Mouse (Mus musculus): Measurements from ENCODE around the gene Pik3r2. TPM values are rescaled to one million over a fixed set of nuclear protein-coding genes. Genes with fewer than 3 reads are reported as not detected.

The Pik3r2 gene
- polyA plus RNA-seq, 1 experiment from 2014 or later, result 28.0 TPM

DNA sequence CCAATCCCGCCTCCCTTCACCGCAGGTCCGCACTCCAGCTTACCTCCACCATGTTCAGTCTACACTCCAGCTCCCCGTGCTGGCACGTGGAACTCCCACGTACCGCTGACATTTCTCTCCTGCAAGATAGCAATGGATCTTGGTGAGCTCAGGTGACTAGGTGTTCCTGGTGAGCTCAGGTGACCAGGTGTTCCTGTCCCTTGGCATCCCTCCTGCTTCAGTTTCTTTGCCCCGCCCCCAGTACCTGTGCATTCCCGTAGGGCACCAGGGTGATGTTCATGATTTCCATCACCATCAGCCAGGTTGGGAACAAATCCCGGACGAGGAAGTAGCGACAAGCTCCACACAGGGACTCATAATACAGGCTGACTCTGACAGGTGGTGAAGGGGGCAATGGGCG, 11.8 kb downstream of the Pik3r2 start:
- Histone ChIP-seq H3K9ac (no peak overlapping the region), H3K4me1 (replicated peaks) (peaks cover 37% of the 10 kb centered on the region), H3K4me2 (0 out of 2 replicates have a peak overlapping the region, but pooled peaks have one; percentile 92), H3K27ac (no peak overlapping the region), H3K9me3 (replicated peaks) (no peaks in the 10 kb centered on the region), H3K36me3 (peaks cover 12% of the 10 kb centered on the region), H3K4me3 (no peak overlapping the region), H3K27me3 (no peaks in the 10 kb centered on the region)
- WGBS, result 92% methylated on average over 13 of the region's 13 CpGs
- no peak for ATAC-seq (replicated peaks; ENCODE audit: insufficient number of reproducible peaks, insufficient read depth, low FRiP score, low read depth)

DNA sequence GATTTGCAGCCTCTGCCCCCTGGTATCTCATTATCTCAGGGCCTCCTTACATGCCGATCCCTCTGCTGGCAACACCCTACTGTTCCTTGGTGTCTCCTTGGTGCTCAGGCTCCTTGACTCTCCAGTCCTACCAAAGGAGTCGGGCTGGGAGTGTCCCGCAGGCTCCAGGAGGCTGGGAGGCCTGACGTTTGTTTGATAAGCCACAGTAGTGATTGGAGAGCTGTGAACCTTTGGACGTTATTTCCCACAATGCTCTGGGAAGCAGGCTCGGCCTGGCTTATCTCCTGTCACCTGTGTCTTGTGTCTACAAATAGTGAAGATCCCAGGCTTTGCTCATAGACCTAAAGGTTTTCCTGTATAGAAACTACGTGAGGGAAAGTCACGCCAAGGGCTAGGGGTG, 12.5 kb downstream of the Pik3r2 start:
- Histone ChIP-seq H3K36me3 (peaks cover 10% of the 10 kb centered on the region), H3K27me3 (no peaks in the 10 kb centered on the region), H3K9ac (no peak overlapping the region), H3K27ac (no peak overlapping the region), H3K9me3 (replicated peaks) (no peaks in the 10 kb centered on the region), H3K4me3 (no peak overlapping the region), H3K4me2 (no peak overlapping the region), H3K4me1 (replicated peaks) (peaks cover 40% of the 10 kb centered on the region)
- 55% methylated on average over 8 of the region's 8 CpGs for WGBS
- ATAC-seq (replicated peaks; ENCODE audit: insufficient number of reproducible peaks, insufficient read depth, low FRiP score, low read depth), result no peak

- no peaks in the 10 kb centered on the region for H3K27me3 ChIP-seq
- H3K4me2 ChIP-seq, result no peak overlapping the region
- H3K9me3 ChIP-seq (replicated peaks), result no peaks in the 10 kb centered on the region
- H3K36me3 ChIP-seq, result peaks cover 7% of the 10 kb centered on the region
- H3K27ac ChIP-seq, result no peak overlapping the region
- 7% methylated on average over 3 of the region's 3 CpGs for whole genome bisulfite sequencing
- no peak overlapping the region for H3K4me3 ChIP-seq
- no peak for ATAC-seq (replicated peaks; ENCODE audit: insufficient number of reproducible peaks, insufficient read depth, low FRiP score, low read depth)
- H3K9ac ChIP-seq, result no peak overlapping the region
- H3K4me1 ChIP-seq (replicated peaks), result peaks cover 46% of the 10 kb centered on the region
These were observed 13.2 kb downstream of the Pik3r2 start for GRCm38 (mm10) chr8:70763354-70763753.

- peaks cover 45% of the 10 kb centered on the region for H3K4me1 ChIP-seq (replicated peaks)
- H3K27me3 ChIP-seq, result no peaks in the 10 kb centered on the region
- H3K9ac ChIP-seq, result no peak overlapping the region
- H3K9me3 ChIP-seq (replicated peaks), result no peaks in the 10 kb centered on the region
- H3K4me3 ChIP-seq, result no peak overlapping the region
- H3K36me3 ChIP-seq, result peaks cover 11% of the 10 kb centered on the region; the same call in 1 of the 2 replicates
- no peak overlapping the region for H3K4me2 ChIP-seq
- WGBS, result 73% methylated on average over 1 of the region's 1 CpGs
- H3K27ac ChIP-seq, result no peak overlapping the region
- ATAC-seq (replicated peaks; ENCODE audit: insufficient number of reproducible peaks, insufficient read depth, low FRiP score, low read depth), result no peak
These were observed 14.4 kb downstream of the Pik3r2 start for GRCm38 (mm10) chr8:70762118-70762517.

DNA sequence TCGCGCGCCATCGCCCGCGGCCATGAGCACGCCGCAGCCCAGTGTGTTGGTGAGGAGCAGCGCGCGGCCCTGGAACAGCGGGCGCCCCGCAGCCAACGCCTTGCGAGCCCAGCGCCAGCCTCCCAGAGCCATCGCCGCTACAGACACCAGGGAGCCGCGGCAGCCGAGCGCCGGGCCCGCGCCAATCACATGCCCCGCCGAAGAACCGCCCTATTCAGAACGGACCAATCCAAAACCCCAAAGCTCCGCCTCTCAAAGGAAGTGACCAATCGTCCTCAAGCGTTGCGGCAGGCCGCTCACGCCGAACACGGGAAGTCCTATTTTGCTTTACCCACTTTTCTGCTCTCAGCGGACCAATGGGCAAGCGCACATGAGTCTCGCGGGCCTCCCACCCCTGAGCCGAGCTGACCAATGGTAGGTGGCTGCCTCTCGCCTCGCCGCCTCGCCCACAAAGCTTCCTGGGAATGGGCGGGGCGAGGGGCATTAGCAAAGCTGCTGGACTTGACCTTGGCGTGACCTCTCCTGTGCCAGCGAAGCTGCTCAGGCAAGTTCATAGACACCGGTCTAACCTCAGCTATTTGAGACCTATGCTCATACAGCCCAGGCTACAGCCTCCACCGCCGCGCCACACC, 15.6 kb downstream of the Pik3r2 start, which contains the start of gene Mpv17l2:
Gene Mpv17l2, minus strand, starts transcription at position 172 of the 632 bp plus-strand sequence.
- Histone ChIP-seq H3K9ac (peak within 1 kb of the TSS; percentile 79), H3K9me3 (replicated peaks) (no peaks in the 10 kb centered on the region), H3K27ac (peak within 1 kb of the TSS; percentile 79), H3K27me3 (no peaks in the 10 kb centered on the region), H3K4me3 (peak within 1 kb of the TSS; percentile 71), H3K4me1 (replicated peaks) (peaks cover 34% of the 10 kb centered on the region), H3K4me2 (peak within 1 kb of the TSS; percentile 94), H3K36me3 (peaks cover 17% of the 10 kb centered on the region; the same call in 1 of the 2 replicates)
- peak; percentile 94 for ATAC-seq (replicated peaks; ENCODE audit: insufficient number of reproducible peaks, insufficient read depth, low FRiP score, low read depth)
- under 1% methylated on average over 55 of the region's 55 CpGs for WGBS

DNA sequence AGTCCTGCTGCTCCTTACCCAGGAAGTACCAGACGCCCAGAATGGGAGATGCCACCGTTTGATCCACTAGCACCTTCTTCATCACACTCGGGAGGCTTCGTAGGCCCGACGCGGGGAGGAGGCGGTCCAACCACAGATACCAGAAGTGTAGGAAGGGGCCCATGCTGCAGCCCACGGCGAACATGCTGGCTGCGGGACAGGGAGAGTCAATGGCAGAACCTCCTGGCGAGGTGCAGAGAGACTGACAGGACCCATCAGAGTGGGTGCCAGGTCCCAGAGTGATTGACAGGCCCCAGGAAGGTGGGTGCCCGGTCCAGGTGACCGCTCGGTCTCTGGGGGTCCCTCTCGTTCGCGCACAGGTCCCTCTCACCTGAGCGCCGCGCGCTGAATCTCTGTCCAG, 16.2 kb downstream of the Pik3r2 start:
- no peak for ATAC-seq (replicated peaks; ENCODE audit: insufficient number of reproducible peaks, insufficient read depth, low FRiP score, low read depth)
- peak overlapping the region; percentile 71 for H3K4me3 ChIP-seq
- H3K27ac ChIP-seq, result peak overlapping the region; percentile 71
- no peaks in the 10 kb centered on the region for H3K27me3 ChIP-seq
- under 1% methylated on average over 22 of the region's 22 CpGs for WGBS
- H3K9ac ChIP-seq, result peak overlapping the region; percentile 79
- H3K9me3 ChIP-seq (replicated peaks), result no peaks in the 10 kb centered on the region
- H3K4me1 ChIP-seq (replicated peaks), result peaks cover 35% of the 10 kb centered on the region
- peaks cover 17% of the 10 kb centered on the region; the same call in 1 of the 2 replicates for H3K36me3 ChIP-seq
- H3K4me2 ChIP-seq, result peak overlapping the region; percentile 94

DNA sequence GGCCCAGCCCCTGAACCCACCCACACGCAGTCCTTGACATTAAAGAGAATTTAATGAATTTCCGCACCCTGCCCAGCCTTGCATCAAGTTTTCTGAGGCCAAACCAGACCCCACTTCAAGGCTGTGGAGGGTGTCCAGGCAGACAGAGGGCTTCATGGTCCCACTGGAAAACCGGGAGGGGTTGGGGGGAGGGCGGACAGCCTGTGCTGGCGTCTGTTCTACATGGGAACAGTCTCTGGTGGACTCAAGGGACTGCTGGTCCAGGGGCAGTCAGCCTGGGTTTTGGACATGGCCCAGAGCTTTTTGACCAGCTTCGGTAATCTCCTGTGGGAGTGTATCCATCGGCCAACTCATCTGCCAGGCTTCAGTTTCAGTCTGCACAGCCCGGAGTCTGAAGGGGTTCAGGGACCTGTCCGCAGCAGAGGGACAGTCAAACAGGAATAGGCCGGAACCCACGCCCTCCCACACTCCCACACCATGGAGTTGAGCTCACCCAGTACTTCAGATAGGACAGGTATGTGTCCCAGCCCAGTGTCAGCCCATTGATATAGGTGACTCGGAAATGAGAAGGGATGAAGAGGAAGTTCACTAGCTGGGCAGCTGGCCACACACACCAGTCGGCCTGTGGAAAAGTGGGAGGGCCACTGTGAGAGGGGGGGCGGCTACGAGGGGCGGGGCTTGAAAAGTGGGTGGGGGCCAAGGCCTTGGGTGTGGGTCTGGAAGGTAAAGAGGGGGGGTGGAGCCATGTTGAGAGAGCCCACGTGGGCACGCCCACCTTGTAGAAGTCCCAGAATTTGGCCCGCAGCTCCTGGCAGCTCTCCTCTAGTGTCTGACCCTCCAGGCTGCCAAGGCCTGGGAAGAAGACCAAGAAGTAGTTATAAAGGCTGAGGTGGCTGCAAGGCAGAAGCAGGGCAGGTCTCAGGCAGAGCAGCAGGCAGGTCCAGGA, 17.6 kb downstream of the Pik3r2 start:
- Histone ChIP-seq H3K27ac (no peak overlapping the region), H3K4me1 (replicated peaks) (peaks cover 43% of the 10 kb centered on the region)

DNA sequence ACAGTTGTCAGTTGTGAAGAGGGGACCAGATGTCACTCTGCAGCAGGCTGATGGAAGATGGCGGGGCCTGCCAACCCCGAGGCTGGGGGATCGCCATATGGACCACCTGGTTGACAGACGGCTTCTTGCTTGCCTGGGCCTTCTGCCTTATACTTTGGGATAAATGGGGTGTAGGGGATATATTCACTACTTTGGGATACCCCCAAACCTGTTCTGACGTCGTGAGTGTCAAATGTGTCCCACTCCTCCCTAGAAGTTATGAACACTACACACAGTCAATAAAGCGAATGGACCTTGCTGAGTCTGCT, 18.3 kb downstream of the Pik3r2 start:
- Histone ChIP-seq H3K4me3 (no peak overlapping the region), H3K4me1 (replicated peaks) (peaks cover 50% of the 10 kb centered on the region), H3K9me3 (replicated peaks) (no peaks in the 10 kb centered on the region), H3K9ac (no peak overlapping the region), H3K4me2 (no peak overlapping the region), H3K36me3 (peaks cover 17% of the 10 kb centered on the region; the same call in 1 of the 2 replicates), H3K27ac (no peak overlapping the region), H3K27me3 (no peaks in the 10 kb centered on the region)
- 89% methylated on average over 7 of the region's 7 CpGs for WGBS
- ATAC-seq (replicated peaks; ENCODE audit: insufficient number of reproducible peaks, insufficient read depth, low FRiP score, low read depth), result no peak

More for the DNA sequence above, 17.6 kb downstream of the Pik3r2 start:
- Histone ChIP-seq H3K9ac (no peak overlapping the region), H3K27me3 (no peaks in the 10 kb centered on the region), H3K36me3 (peaks cover 17% of the 10 kb centered on the region; the same call in 1 of the 2 replicates), H3K9me3 (replicated peaks) (no peaks in the 10 kb centered on the region), H3K4me2 (peak overlapping the region; percentile 94; the same call in 1 of the 2 replicates), H3K4me3 (0 out of 2 replicates have a peak overlapping the region, but pooled peaks have one; percentile 71)
- ATAC-seq (replicated peaks; ENCODE audit: insufficient number of reproducible peaks, insufficient read depth, low FRiP score, low read depth), result no peak
- 62% methylated on average over 19 of the region's 19 CpGs for WGBS

DNA sequence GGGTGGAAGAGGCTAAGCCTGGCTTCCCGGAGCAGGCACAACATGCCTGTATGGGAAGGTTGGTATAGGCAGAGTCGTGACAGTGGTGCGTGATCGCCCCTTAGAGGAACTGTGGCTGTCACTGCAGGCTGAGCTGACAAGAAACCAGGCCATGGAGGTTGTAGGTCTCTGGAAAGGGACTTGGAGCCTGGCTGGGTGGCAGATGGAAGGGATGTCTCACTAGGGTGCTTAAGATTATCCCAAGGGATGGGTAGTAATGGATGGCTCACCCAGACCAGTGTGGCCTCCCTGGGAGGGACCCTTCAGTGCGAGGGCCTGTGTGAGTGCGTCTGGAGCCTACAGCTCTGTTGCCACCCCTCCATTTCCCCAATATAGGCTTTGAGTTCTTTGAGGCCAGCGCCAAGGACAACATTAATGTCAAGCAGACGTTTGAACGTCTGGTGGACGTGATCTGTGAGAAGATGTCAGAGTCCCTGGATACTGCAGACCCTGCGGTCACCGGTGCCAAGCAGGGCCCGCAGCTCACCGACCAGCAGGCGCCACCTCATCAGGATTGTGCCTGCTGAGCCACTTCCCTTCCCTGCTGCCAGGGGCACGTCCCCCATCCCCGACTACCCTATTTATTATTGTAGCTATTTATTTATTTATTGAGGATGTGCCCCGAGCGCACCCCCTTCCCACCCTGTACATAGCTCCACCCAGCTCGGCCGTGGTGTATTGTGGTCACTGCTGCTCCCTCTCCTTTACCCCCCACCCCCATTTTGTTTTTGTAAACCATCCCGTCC, 18.8 kb downstream of the Pik3r2 start:
- Histone ChIP-seq H3K36me3 (peaks cover 17% of the 10 kb centered on the region; the same call in 1 of the 2 replicates), H3K4me3 (no peak overlapping the region), H3K4me1 (replicated peaks) (peaks cover 55% of the 10 kb centered on the region), H3K27me3 (no peaks in the 10 kb centered on the region), H3K27ac (no peak overlapping the region), H3K4me2 (no peak overlapping the region), H3K9ac (no peak overlapping the region), H3K9me3 (replicated peaks) (no peaks in the 10 kb centered on the region)
- no peak for ATAC-seq (replicated peaks; ENCODE audit: insufficient number of reproducible peaks, insufficient read depth, low FRiP score, low read depth)
- 70% methylated on average over 22 of the region's 22 CpGs for WGBS

DNA sequence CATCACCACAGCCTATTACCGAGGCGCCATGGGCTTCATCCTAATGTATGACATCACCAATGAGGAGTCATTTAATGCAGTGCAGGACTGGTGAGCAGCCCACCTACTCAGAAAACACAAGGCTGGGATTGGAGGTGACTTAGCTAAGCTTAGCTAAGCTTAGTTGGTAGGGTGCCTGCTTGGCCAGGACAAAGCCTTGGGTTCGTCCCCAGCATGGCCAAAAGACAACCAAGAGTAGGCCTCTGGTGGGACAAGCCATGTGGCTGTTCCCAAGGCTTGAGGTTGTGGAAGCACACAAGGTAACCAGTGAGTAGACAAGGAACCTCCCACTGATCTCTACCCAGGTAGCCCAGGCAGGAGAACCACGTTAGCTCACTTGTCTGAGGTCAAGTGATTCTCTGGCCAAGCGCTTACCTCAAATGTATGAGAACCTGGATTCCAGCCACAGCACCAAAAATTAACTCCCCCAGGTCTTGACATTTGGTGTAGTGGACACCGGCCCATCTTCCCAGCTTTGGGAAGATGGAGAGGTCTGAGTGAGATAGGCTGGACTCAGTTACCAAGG, 20.0 kb downstream of the Pik3r2 start:
- H3K4me1 ChIP-seq (replicated peaks), result peaks cover 60% of the 10 kb centered on the region
- no peak overlapping the region for H3K4me3 ChIP-seq
- no peaks in the 10 kb centered on the region for H3K9me3 ChIP-seq (replicated peaks)
- H3K27me3 ChIP-seq, result no peaks in the 10 kb centered on the region
- no peak for ATAC-seq (replicated peaks; ENCODE audit: insufficient number of reproducible peaks, insufficient read depth, low FRiP score, low read depth)
- peaks cover 17% of the 10 kb centered on the region; the same call in 1 of the 2 replicates for H3K36me3 ChIP-seq
- H3K9ac ChIP-seq, result no peak overlapping the region
- H3K27ac ChIP-seq, result no peak overlapping the region
- H3K4me2 ChIP-seq, result no peak overlapping the region
- 90% methylated on average over 6 of the region's 6 CpGs for WGBS
